Mouse (Mus musculus): ENCODE data around the gene Iqcf3.
A peak's percentile ranks its signal among the peaks of the same experiment; 100 is the strongest.

Gene Iqcf3

GRCm38 (mm10) chr9:106454071-106454761, 107.2 kb downstream of the Iqcf3 start:
- DNase-seq (ENCODE audit: low spot score): peak; percentile 53

GRCm38 (mm10) chr9:106453271-106454070, 108.0 kb downstream of the Iqcf3 start, which contains the start of gene Pcbp4:
Pcbp4 (plus strand) TSS chr9:106453291.
- DNase-seq (ENCODE audit: low spot score): peak; percentile 83
